Comparison of ENCODE assay signal across 18 mouse cellular contexts in genomic region chr10:83088318-83088717, GRCm38 (mm10).
DNase-seq lines count a peak whose midpoint lies in the region; ATAC-seq lines count a peak whose summit lies in the region.
"Had no signal": no experiment of that assay in that cellular context is flagged by ENCODE, and none has a peak within 500 bp of the region (broad histone marks: within the 10 kb centered on the region; RNA-seq: fewer than 3 reads in every experiment).

No protein-coding gene starts in this region.

- WGBS in forebrain, embryonic 13.5 days, result 71% methylated on average over 7 of the region's 7 CpGs
- WGBS in forebrain, embryonic 15.5 days, result 68% methylated on average over 7 of the region's 7 CpGs
- WGBS in kidney, embryonic 16.5 days, result 22% methylated on average over 7 of the region's 7 CpGs
- WGBS in limb, embryonic 11.5 days, result 24% methylated on average over 7 of the region's 7 CpGs
- 25% methylated on average over 7 of the region's 7 CpGs for WGBS in neural tube, embryonic 13.5 days

- no peak overlapping the region for H3K9ac ChIP-seq in forebrain, embryonic 13.5 days
- no peak overlapping the region for H3K9ac ChIP-seq in forebrain, embryonic 15.5 days (replicated peaks)
- H3K9ac ChIP-seq in kidney, embryonic 16.5 days (replicated peaks; ENCODE audit: low read length), result peak overlapping the region; percentile 12; the same call in 1 of the 2 replicates
- no peak overlapping the region for H3K9ac ChIP-seq in limb, embryonic 11.5 days (ENCODE audit: low read length)
- H3K9ac ChIP-seq in neural tube, embryonic 13.5 days, result 0 out of 2 replicates have a peak overlapping the region, but pooled peaks have one; percentile 12
- H3K9ac ChIP-seq: liver, embryonic 12.5 days had no signal

- H3K4me2 ChIP-seq in forebrain, embryonic 13.5 days, result no peak overlapping the region
- no peak overlapping the region for H3K4me2 ChIP-seq in forebrain, embryonic 15.5 days (replicated peaks)
- H3K4me2 ChIP-seq in kidney, embryonic 16.5 days (replicated peaks; ENCODE audit: low read depth, low read length), result no peak overlapping the region
- no peak overlapping the region for H3K4me2 ChIP-seq in limb, embryonic 11.5 days (ENCODE audit: low read depth, severe bottlenecking)
- H3K4me2 ChIP-seq in neural tube, embryonic 13.5 days, result no peak overlapping the region
- H3K4me2 ChIP-seq: liver, embryonic 12.5 days had no signal

- H3K36me3 ChIP-seq in forebrain, embryonic 13.5 days (ENCODE audit: poor library complexity, severe bottlenecking), result no peaks in the 10 kb centered on the region
- H3K36me3 ChIP-seq in forebrain, embryonic 15.5 days, result no peaks in the 10 kb centered on the region
- no peaks in the 10 kb centered on the region for H3K36me3 ChIP-seq in kidney, embryonic 16.5 days (ENCODE audit: insufficient read depth, low read length)
- H3K36me3 ChIP-seq in limb, embryonic 11.5 days (ENCODE audit: control insufficient read depth, insufficient read depth, low read length), result no peaks in the 10 kb centered on the region
- no peaks in the 10 kb centered on the region for H3K36me3 ChIP-seq in neural tube, embryonic 13.5 days

- DNase-seq in kidney, postnatal 25 days, result no peak
- DNase-seq in limb, embryonic 11.5 days (ENCODE audit: low spot score), result no peak
- DNase-seq in ovary, postnatal 10 days (ENCODE audit: low spot score), result no peak
- DNase-seq: adrenal gland, postnatal 36 days; cerebellum, postnatal 10 days; heart, postnatal 14 days; layer of hippocampus, adult 9-11 months; lung, postnatal 36 days; spleen, adult 18-20 months had no signal

- no peak for ATAC-seq in forebrain, embryonic 13.5 days
- ATAC-seq in forebrain, embryonic 15.5 days (replicated peaks), result no peak
- no peak for ATAC-seq in kidney, embryonic 16.5 days (ENCODE audit: low FRiP score, low TSS enrichment)
- peak; percentile 51; the same call in 1 of the 2 replicates for ATAC-seq in limb, embryonic 11.5 days (ENCODE audit: insufficient number of reproducible peaks, low FRiP score, low TSS enrichment, low read depth)
- ATAC-seq in neural tube, embryonic 13.5 days (ENCODE audit: low read depth), result 0 out of 2 replicates have a peak, but pooled peaks have one; percentile 19
- ATAC-seq in activated CD4-positive, CD25-positive, alpha-beta regulatory T cell, adult 4 months, result no peak
- ATAC-seq: inflammation-experienced regulatory T-cells, adult 6 months; liver, embryonic 12.5 days had no signal

- no peak overlapping the region for H3K4me3 ChIP-seq in forebrain, embryonic 13.5 days
- H3K4me3 ChIP-seq in forebrain, embryonic 15.5 days, result no peak overlapping the region
- no peak overlapping the region for H3K4me3 ChIP-seq in kidney, embryonic 16.5 days (ENCODE audit: low read length)
- H3K4me3 ChIP-seq in limb, embryonic 11.5 days (ENCODE audit: low read depth, low read length), result no peak overlapping the region
- no peak overlapping the region for H3K4me3 ChIP-seq in neural tube, embryonic 13.5 days
- H3K4me3 ChIP-seq: liver, embryonic 12.5 days had no signal

- peaks cover 16% of the 10 kb centered on the region for H3K4me1 ChIP-seq in forebrain, embryonic 13.5 days
- H3K4me1 ChIP-seq in forebrain, embryonic 15.5 days, result peaks cover 14% of the 10 kb centered on the region
- H3K4me1 ChIP-seq in kidney, embryonic 16.5 days (ENCODE audit: insufficient read depth, low read length), result peaks cover 60% of the 10 kb centered on the region
- peaks cover 19% of the 10 kb centered on the region for H3K4me1 ChIP-seq in limb, embryonic 11.5 days (ENCODE audit: control insufficient read depth, insufficient read depth, low read length)
- H3K4me1 ChIP-seq in neural tube, embryonic 13.5 days (replicated peaks), result peaks cover 61% of the 10 kb centered on the region

- no peaks in the 10 kb centered on the region for H3K9me3 ChIP-seq in forebrain, embryonic 13.5 days (replicated peaks)
- H3K9me3 ChIP-seq in forebrain, embryonic 15.5 days, result no peaks in the 10 kb centered on the region
- H3K9me3 ChIP-seq in kidney, embryonic 16.5 days (ENCODE audit: low read length), result no peaks in the 10 kb centered on the region
- no peaks in the 10 kb centered on the region for H3K9me3 ChIP-seq in limb, embryonic 11.5 days (ENCODE audit: control insufficient read depth, low read length)
- H3K9me3 ChIP-seq in neural tube, embryonic 13.5 days, result no peaks in the 10 kb centered on the region
- H3K9me3 ChIP-seq: liver, embryonic 12.5 days had no signal

- H3K27me3 ChIP-seq in forebrain, embryonic 13.5 days, result no peaks in the 10 kb centered on the region
- no peaks in the 10 kb centered on the region for H3K27me3 ChIP-seq in forebrain, embryonic 15.5 days
- H3K27me3 ChIP-seq in kidney, embryonic 16.5 days (ENCODE audit: insufficient read depth, low read length), result no peaks in the 10 kb centered on the region
- no peaks in the 10 kb centered on the region for H3K27me3 ChIP-seq in limb, embryonic 11.5 days (ENCODE audit: control insufficient read depth, insufficient read depth, low read length)
- H3K27me3 ChIP-seq in neural tube, embryonic 13.5 days, result no peaks in the 10 kb centered on the region
- H3K27me3 ChIP-seq: CH12.LX; liver, embryonic 12.5 days had no signal

- H3K27ac ChIP-seq in forebrain, embryonic 13.5 days, result 0 out of 2 replicates have a peak overlapping the region, but pooled peaks have one; percentile 14
- H3K27ac ChIP-seq in forebrain, embryonic 15.5 days (replicated peaks), result no peak overlapping the region
- H3K27ac ChIP-seq in kidney, embryonic 16.5 days (ENCODE audit: low read length), result peak overlapping the region; percentile 16; the same call in 1 of the 2 replicates
- no peak overlapping the region for H3K27ac ChIP-seq in limb, embryonic 11.5 days (replicated peaks; ENCODE audit: low read depth, low read length)
- peak overlapping the region; percentile 57; the same call in 1 of the 2 replicates for H3K27ac ChIP-seq in neural tube, embryonic 13.5 days (replicated peaks)
- H3K27ac ChIP-seq: kidney, postnatal 0 days; liver, embryonic 12.5 days had no signal

Comparison
In these comparisons a context has a peak if more than half of its experiments do, and no peak if none do; other contexts are left out.
1. H3K27ac ChIP-seq: peak in forebrain, embryonic 13.5 days (single experiment), kidney, embryonic 16.5 days (single experiment) and neural tube, embryonic 13.5 days (single experiment); none in forebrain, embryonic 15.5 days (single experiment) and limb, embryonic 11.5 days (single experiment).
2. ATAC-seq: peak in limb, embryonic 11.5 days (single experiment) and neural tube, embryonic 13.5 days (single experiment); none in forebrain, embryonic 13.5 days (single experiment), forebrain, embryonic 15.5 days (single experiment), kidney, embryonic 16.5 days (single experiment) and activated CD4-positive, CD25-positive, alpha-beta regulatory T cell, adult 4 months (single experiment).
3. H3K9ac ChIP-seq: peak in kidney, embryonic 16.5 days (single experiment) and neural tube, embryonic 13.5 days (single experiment); none in forebrain, embryonic 13.5 days (single experiment), forebrain, embryonic 15.5 days (single experiment) and limb, embryonic 11.5 days (single experiment).